15 mouse cellular contexts compared by ENCODE assay signal in the genomic region with DNA sequence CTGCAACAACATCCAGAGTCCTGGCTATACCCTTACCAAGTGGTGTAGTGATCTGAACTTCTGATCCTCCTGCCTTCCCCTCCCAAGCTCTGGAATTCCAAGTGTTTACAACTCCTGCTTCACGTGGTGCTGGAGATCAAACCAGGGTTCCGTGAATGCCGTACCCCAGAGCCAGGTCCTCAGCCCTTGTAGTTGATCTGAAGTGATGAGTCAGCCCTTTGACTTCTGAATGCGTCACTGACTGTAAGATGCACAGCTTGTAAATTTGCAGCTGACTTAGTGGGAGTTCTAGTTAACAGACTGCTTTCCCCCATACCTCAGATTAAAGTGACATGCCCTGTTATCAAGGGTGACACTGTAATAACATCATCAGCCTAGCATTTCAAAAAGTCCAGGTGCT. TPM values are rescaled to one million over a fixed set of nuclear protein-coding genes. Genes with fewer than 3 reads are reported as not detected.
DNase-seq lines count a peak whose midpoint lies in the region; ATAC-seq and TF ChIP-seq lines count a peak whose summit lies in the region.
"Had no signal": no experiment of that assay in that cellular context is flagged by ENCODE, and none has a peak within 500 bp of the region (broad histone marks: within the 10 kb centered on the region; RNA-seq: fewer than 3 reads in every experiment).

No protein-coding gene starts in this region.

- 22% methylated on average over 4 of the region's 4 CpGs for WGBS in heart, embryonic 13.5 days
- WGBS in heart, adult 2 months, result 54% methylated on average over 4 of the region's 4 CpGs
- WGBS in forebrain, embryonic 14.5 days, result 62% methylated on average over 4 of the region's 4 CpGs

- DNase-seq in heart, adult 2 months, result no peak
- peak; percentile 37 for DNase-seq in ES-CJ7 (ENCODE audit: low read depth, low spot score)
- peak; percentile 12 for DNase-seq in lung, postnatal 14 days
- no peak for DNase-seq in gastrocnemius, postnatal 36 days
- DNase-seq in forebrain, embryonic 14.5 days (ENCODE audit: low spot score), result no peak
- no peak for DNase-seq in thymus, postnatal 14 days
- DNase-seq: cerebellum, adult 9-11 months; heart, postnatal 10 days; thymus, postnatal 4 days had no signal

- no peaks in the 10 kb centered on the region for H3K36me3 ChIP-seq in heart, embryonic 13.5 days
- H3K36me3 ChIP-seq in heart, adult 2 months (ENCODE audit: control insufficient read depth, insufficient read depth, low read length), result peaks cover 6% of the 10 kb centered on the region
- no peaks in the 10 kb centered on the region for H3K36me3 ChIP-seq in forebrain, embryonic 14.5 days (ENCODE audit: control insufficient read depth, insufficient read depth, low read length)
- H3K36me3 ChIP-seq: embryonic facial prominence, embryonic 12.5 days had no signal

- no peak overlapping the region for H3K9ac ChIP-seq in heart, embryonic 13.5 days
- no peak overlapping the region for H3K9ac ChIP-seq in heart, adult 2 months (ENCODE audit: low read depth, low read length)
- H3K9ac ChIP-seq in forebrain, embryonic 14.5 days (ENCODE audit: low read length), result no peak overlapping the region
- H3K9ac ChIP-seq: embryonic facial prominence, embryonic 12.5 days had no signal

- peaks cover 6% of the 10 kb centered on the region for H3K79me2 ChIP-seq in heart, adult 2 months (replicated peaks; ENCODE audit: control insufficient read depth, insufficient read depth, low read length)

- no peaks in the 10 kb centered on the region for H3K9me3 ChIP-seq in heart, embryonic 13.5 days
- H3K9me3 ChIP-seq in forebrain, embryonic 14.5 days (replicated peaks; ENCODE audit: control insufficient read depth, low read length), result no peaks in the 10 kb centered on the region
- H3K9me3 ChIP-seq: embryonic facial prominence, embryonic 12.5 days had no signal

- no peak overlapping the region for H3K4me3 ChIP-seq in heart, embryonic 13.5 days
- H3K4me3 ChIP-seq in heart, adult 2 months, result no peak overlapping the region
- H3K4me3 ChIP-seq in embryonic fibroblast, embryonic 13.5 days (ENCODE audit: insufficient read depth, low read length), result no peak overlapping the region
- no peak overlapping the region for H3K4me3 ChIP-seq in forebrain, embryonic 14.5 days (ENCODE audit: low read depth, low read length)
- H3K4me3 ChIP-seq: embryonic facial prominence, embryonic 12.5 days; left cerebral cortex, adult 2 months had no signal

- no peak for ATAC-seq in heart, embryonic 13.5 days (ENCODE audit: extremely low read depth, insufficient number of reproducible peaks, low FRiP score, low TSS enrichment)
- no peak for ATAC-seq in forebrain, embryonic 14.5 days

- no peak for TF ChIP-seq CTCF in heart, adult 2 months (IDR thresholded peaks at IDR 0.05)
- TF ChIP-seq CTCF in embryonic fibroblast, embryonic 13.5 days (IDR thresholded peaks at IDR 0.05; ENCODE audit: borderline replicate concordance, insufficient read depth, low read length), result no peak

- TF ChIP-seq EP300 in heart, adult 2 months (IDR thresholded peaks at IDR 0.05; ENCODE audit: insufficient read depth, low read depth, low read length), result no peak

- 0 out of 2 replicates have a peak overlapping the region, but pooled peaks have one; percentile 10 for H3K27ac ChIP-seq in heart, embryonic 13.5 days (replicated peaks)
- H3K27ac ChIP-seq in heart, adult 2 months, result no peak overlapping the region
- peak overlapping the region; percentile 97 for H3K27ac ChIP-seq in embryonic fibroblast, embryonic 13.5 days (ENCODE audit: insufficient read depth, low read length)
- H3K27ac ChIP-seq in forebrain, embryonic 14.5 days (ENCODE audit: low read depth, low read length), result no peak overlapping the region
- H3K27ac ChIP-seq: embryonic facial prominence, embryonic 12.5 days; left cerebral cortex, adult 2 months; macrophage had no signal

- TF ChIP-seq POLR2A in heart, adult 2 months (IDR thresholded peaks at IDR 0.05; ENCODE audit: insufficient read depth, low read depth, low read length), result no peak
- TF ChIP-seq POLR2A in embryonic fibroblast, embryonic 13.5 days (IDR thresholded peaks at IDR 0.05; ENCODE audit: low read depth, low read length), result no peak

- H3K27me3 ChIP-seq in heart, embryonic 13.5 days (replicated peaks), result no peaks in the 10 kb centered on the region
- no peaks in the 10 kb centered on the region for H3K27me3 ChIP-seq in heart, adult 2 months (ENCODE audit: control insufficient read depth, insufficient read depth, low read length)
- H3K27me3 ChIP-seq in forebrain, embryonic 14.5 days (replicated peaks; ENCODE audit: control insufficient read depth, insufficient read depth, low read length), result no peaks in the 10 kb centered on the region
- H3K27me3 ChIP-seq: embryonic facial prominence, embryonic 12.5 days had no signal

- intact Hi-C loops in heart, adult 2 months (cut with DNase I), result no loop called here
- intact Hi-C loops in gastrocnemius, postnatal 36 days (cut with DNase I), result no loop called here

- no peak overlapping the region for H3K4me2 ChIP-seq in heart, embryonic 13.5 days
- H3K4me2 ChIP-seq in forebrain, embryonic 14.5 days (ENCODE audit: low read length), result no peak overlapping the region
- H3K4me2 ChIP-seq: embryonic facial prominence, embryonic 12.5 days had no signal

- H3K4me1 ChIP-seq in heart, embryonic 13.5 days, result peaks cover 99% of the 10 kb centered on the region
- H3K4me1 ChIP-seq in heart, adult 2 months (ENCODE audit: control insufficient read depth, insufficient read depth, low read length), result peaks cover 21% of the 10 kb centered on the region
- peaks cover 44% of the 10 kb centered on the region for H3K4me1 ChIP-seq in embryonic fibroblast, embryonic 13.5 days (ENCODE audit: control insufficient read depth, insufficient read depth, low read length)
- H3K4me1 ChIP-seq in forebrain, embryonic 14.5 days (ENCODE audit: control insufficient read depth, insufficient read depth, low read length), result peaks cover 39% of the 10 kb centered on the region

RNA-seq across cellular contexts. Expression of gene Ryk, which starts 8.9 kb away (rescaled TPM):
- 9.6 and 10.8 TPM in 2 replicates for polyA plus RNA-seq in heart, embryonic 13.5 days (2015; fragmentation: Nextera tagmentation; extraction: Ambion mirVana)
- 10 to 100 TPM; 38.1 to 39.7 TPM for total RNA-seq in heart, adult 2 months (2021)
- 31.5 and 45.1 TPM in 2 replicates for polyA plus RNA-seq in heart, adult 2 months (2012; rRNA removed)
- 198 and 217 TPM in 2 replicates for polyA plus RNA-seq in embryonic fibroblast, embryonic 13.5 days (2011; ENCODE audit: insufficient read length, low read depth, missing spikeins)
- total RNA-seq in gastrocnemius, postnatal 36 days (2021), result 10 to 100 TPM; 40.7 to 46.7 TPM
- 16.8 and 17.5 TPM in 2 replicates for polyA plus RNA-seq in forebrain, embryonic 14.5 days (2014; fragmentation: Nextera tagmentation; extraction: Ambion mirVana)
- total RNA-seq: neutrophil, adult 5-6 weeks had no signal

Comparison
In these comparisons a context has a peak if more than half of its experiments do, and no peak if none do; other contexts are left out.
1. H3K27ac ChIP-seq: peak in heart, embryonic 13.5 days (single experiment) and embryonic fibroblast, embryonic 13.5 days (single experiment); none in heart, adult 2 months (single experiment) and forebrain, embryonic 14.5 days (single experiment).
2. DNase-seq: peak in ES-CJ7 (single experiment) and lung, postnatal 14 days (single experiment); none in heart, adult 2 months (0 of 2), gastrocnemius, postnatal 36 days (0 of 2), forebrain, embryonic 14.5 days (single experiment) and thymus, postnatal 14 days (single experiment).